In the genomic region with DNA sequence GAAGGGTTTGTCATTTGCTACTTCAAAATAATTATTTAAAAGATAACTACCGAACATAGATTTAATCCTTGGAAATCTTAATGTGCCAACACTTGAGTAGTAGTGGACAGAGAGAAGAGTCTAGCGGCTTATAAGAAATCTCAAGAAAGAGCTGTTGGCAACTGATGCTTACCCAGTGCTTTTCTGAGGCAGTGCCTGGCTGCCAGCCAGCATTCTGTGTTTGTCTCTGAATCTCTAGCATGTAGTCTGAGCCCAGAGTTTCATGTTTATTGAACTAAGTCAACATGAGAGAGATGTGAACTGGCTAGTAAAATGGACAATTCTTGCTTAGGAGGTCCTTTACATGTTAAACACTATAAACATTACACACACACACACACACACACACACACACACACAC, we compare ENCODE assay signal across 18 mouse cellular contexts.
DNase-seq lines count a peak whose midpoint lies in the region; ATAC-seq and TF ChIP-seq lines count a peak whose summit lies in the region.
"Had no signal": no experiment of that assay in that cellular context is flagged by ENCODE, and none has a peak within 500 bp of the region (broad histone marks: within the 10 kb centered on the region; RNA-seq: fewer than 3 reads in every experiment).

No protein-coding gene starts in this region.

- no peaks in the 10 kb centered on the region for H3K36me3 ChIP-seq in hindbrain, embryonic 14.5 days (replicated peaks; ENCODE audit: control insufficient read depth, insufficient read depth)
- H3K36me3 ChIP-seq in hindbrain, embryonic 13.5 days = no peaks in the 10 kb centered on the region
- no peaks in the 10 kb centered on the region for H3K36me3 ChIP-seq in lung, postnatal 0 days (ENCODE audit: insufficient read depth, low read length)
- H3K36me3 ChIP-seq: forebrain, embryonic 12.5 days; midbrain, embryonic 12.5 days; neural tube, embryonic 15.5 days had no signal

- peak; percentile 38 for DNase-seq in hindbrain, embryonic 14.5 days (ENCODE audit: low spot score)
- DNase-seq in lung, postnatal 0 days (ENCODE audit: low spot score) = peak; percentile 15
- no peak for DNase-seq in lung, adult 2 months
- peak; percentile 56 for DNase-seq in right cerebral cortex, postnatal 4 days
- DNase-seq in right cerebral cortex, postnatal 25 days = no peak
- no peak for DNase-seq in testis, postnatal 10 days (ENCODE audit: low spot score)
- DNase-seq: adrenal gland, postnatal 10 days; cerebellum, adult 11 months; gastrocnemius, postnatal 25 days; heart, adult 2 months; kidney, adult 8-10 months; spleen, adult 18-20 months; thymus, postnatal 36 days had no signal

- no peak overlapping the region for H3K9ac ChIP-seq in hindbrain, embryonic 14.5 days
- no peak overlapping the region for H3K9ac ChIP-seq in hindbrain, embryonic 13.5 days
- no peak overlapping the region for H3K9ac ChIP-seq in lung, postnatal 0 days (replicated peaks; ENCODE audit: low read depth)
- H3K9ac ChIP-seq: forebrain, embryonic 12.5 days; liver, embryonic 14.5 days; midbrain, embryonic 12.5 days; neural tube, embryonic 15.5 days had no signal

- no peak for TF ChIP-seq POLR2A in lung, adult 2 months (IDR thresholded peaks at IDR 0.05; ENCODE audit: borderline replicate concordance, extremely low read depth, low read depth, low read length)

- no peak overlapping the region for H3K27ac ChIP-seq in hindbrain, embryonic 14.5 days
- H3K27ac ChIP-seq in hindbrain, embryonic 13.5 days = no peak overlapping the region
- no peak overlapping the region for H3K27ac ChIP-seq in lung, postnatal 0 days (ENCODE audit: low read length)
- H3K27ac ChIP-seq: forebrain, embryonic 12.5 days; heart, adult 2 months; liver, embryonic 14.5 days; midbrain, embryonic 12.5 days; neural tube, embryonic 15.5 days had no signal

- ATAC-seq in hindbrain, embryonic 14.5 days (ENCODE audit: low FRiP score) = no peak
- no peak for ATAC-seq in hindbrain, embryonic 13.5 days (ENCODE audit: low FRiP score)
- ATAC-seq in lung, postnatal 0 days = no peak

- H3K27me3 ChIP-seq in hindbrain, embryonic 14.5 days (ENCODE audit: control insufficient read depth, insufficient read depth, low read length) = no peaks in the 10 kb centered on the region
- H3K27me3 ChIP-seq in hindbrain, embryonic 13.5 days = no peaks in the 10 kb centered on the region
- H3K27me3 ChIP-seq in lung, postnatal 0 days (replicated peaks; ENCODE audit: insufficient read depth, low read length) = no peaks in the 10 kb centered on the region
- H3K27me3 ChIP-seq: forebrain, embryonic 12.5 days; midbrain, embryonic 12.5 days; neural tube, embryonic 15.5 days had no signal

- 81% methylated on average over 2 of the region's 2 CpGs for WGBS in hindbrain, embryonic 14.5 days
- 77% methylated on average over 2 of the region's 2 CpGs for WGBS in hindbrain, embryonic 13.5 days
- WGBS in lung, postnatal 0 days = 48% methylated on average over 2 of the region's 2 CpGs
- WGBS in lung, adult 2 months = 47% methylated on average over 2 of the region's 2 CpGs

- H3K4me2 ChIP-seq in hindbrain, embryonic 14.5 days (replicated peaks) = no peak overlapping the region
- H3K4me2 ChIP-seq in hindbrain, embryonic 13.5 days = no peak overlapping the region
- H3K4me2 ChIP-seq in lung, postnatal 0 days (replicated peaks; ENCODE audit: low read depth, low read length) = no peak overlapping the region
- H3K4me2 ChIP-seq: forebrain, embryonic 12.5 days; midbrain, embryonic 12.5 days; neural tube, embryonic 15.5 days had no signal

- H3K9me3 ChIP-seq in hindbrain, embryonic 14.5 days (ENCODE audit: control insufficient read depth, low read length) = no peaks in the 10 kb centered on the region
- no peaks in the 10 kb centered on the region for H3K9me3 ChIP-seq in hindbrain, embryonic 13.5 days
- H3K9me3 ChIP-seq in lung, postnatal 0 days (ENCODE audit: low read length) = no peaks in the 10 kb centered on the region
- H3K9me3 ChIP-seq: forebrain, embryonic 12.5 days; midbrain, embryonic 12.5 days; neural tube, embryonic 15.5 days had no signal

- H3K4me1 ChIP-seq in hindbrain, embryonic 14.5 days (replicated peaks; ENCODE audit: control insufficient read depth, insufficient read depth, low read length) = no peaks in the 10 kb centered on the region
- H3K4me1 ChIP-seq in hindbrain, embryonic 13.5 days (replicated peaks) = no peaks in the 10 kb centered on the region
- no peaks in the 10 kb centered on the region for H3K4me1 ChIP-seq in lung, postnatal 0 days (ENCODE audit: insufficient read depth, low read depth, low read length)
- H3K4me1 ChIP-seq in lung, adult 2 months (ENCODE audit: control insufficient read depth, insufficient read depth, low read length) = no peaks in the 10 kb centered on the region
- H3K4me1 ChIP-seq: forebrain, embryonic 12.5 days; midbrain, embryonic 12.5 days; neural tube, embryonic 15.5 days had no signal

- no peak for TF ChIP-seq CTCF in lung, postnatal 0 days (IDR thresholded peaks at IDR 0.05)
- no peak for TF ChIP-seq CTCF in lung, adult 2 months (IDR thresholded peaks at IDR 0.05; ENCODE audit: insufficient read depth, low read length)

- H3K4me3 ChIP-seq in hindbrain, embryonic 14.5 days (replicated peaks; ENCODE audit: low read length) = no peak overlapping the region
- no peak overlapping the region for H3K4me3 ChIP-seq in hindbrain, embryonic 13.5 days
- H3K4me3 ChIP-seq in lung, postnatal 0 days (ENCODE audit: low read depth, low read length) = no peak overlapping the region
- no peak overlapping the region for H3K4me3 ChIP-seq in lung, adult 2 months (replicated peaks; ENCODE audit: extremely low read depth, low read depth, low read length)
- H3K4me3 ChIP-seq: forebrain, embryonic 12.5 days; heart, adult 2 months; midbrain, embryonic 12.5 days; neural tube, embryonic 15.5 days had no signal

- no peak for TF ChIP-seq EP300 in lung, postnatal 0 days (IDR thresholded peaks at IDR 0.05)

Comparison
In these comparisons a context has a peak if more than half of its experiments do, and no peak if none do; other contexts are left out.
1. DNase-seq: peak in hindbrain, embryonic 14.5 days (single experiment), lung, postnatal 0 days (single experiment) and right cerebral cortex, postnatal 4 days (single experiment); none in lung, adult 2 months (single experiment), right cerebral cortex, postnatal 25 days (single experiment) and testis, postnatal 10 days (single experiment).